Mouse (Mus musculus): Measurements from ENCODE around the gene Btbd35f17. TPM values are rescaled to one million over a fixed set of nuclear protein-coding genes. Genes with fewer than 3 reads are reported as not detected.
"Not testable (repeated sequence)": the region's sequence is repeated elsewhere in the genome, so short reads cannot be mapped to it uniquely, and the experiment has no call there.

Gene Btbd35f17
- not detected in 2 replicates for polyA plus RNA-seq (2015; fragmentation: Nextera tagmentation; extraction: Ambion mirVana)

- not testable (repeated sequence) for H3K4me3 ChIP-seq; H3K9ac ChIP-seq; H3K27me3 ChIP-seq; ATAC-seq (replicated peaks; ENCODE audit: insufficient number of reproducible peaks, insufficient read depth, low FRiP score, low read depth); H3K27ac ChIP-seq; H3K9me3 ChIP-seq (replicated peaks); H3K36me3 ChIP-seq; H3K4me1 ChIP-seq (replicated peaks); H3K4me2 ChIP-seq
- 60% methylated on average over 2 of the region's 4 CpGs for WGBS
Observed at GRCm38 (mm10) chrX:4370336-4370735, at the start of gene Btbd35f17. Gene Btbd35f17 (plus strand): TSS chrX:4370636.

Other genes with a start within 250 kb of the Btbd35f17 start
- not detected in 2 replicates for gene Btbd35f28, start 174.1 kb upstream of the Btbd35f17 start, polyA plus RNA-seq (2015; fragmentation: Nextera tagmentation; extraction: Ambion mirVana)
- gene Btbd35f20, start 79.4 kb upstream of the Btbd35f17 start, polyA plus RNA-seq (2015; fragmentation: Nextera tagmentation; extraction: Ambion mirVana), result not detected in 2 replicates

Measured in heart, embryonic 15.5 days (tissue).